Mouse (Mus musculus) liver, embryonic 14.5 days (tissue): ENCODE data around the gene Cdc42ep2.

Experiments
- CTCF ChIP-seq: IDR thresholded peaks from 2 replicates; pipeline ENCODE4 v1.5.1; 2016; ENCODE audit warnings: antibody characterized with exemption, low read depth, control low read depth
- EP300 ChIP-seq: IDR thresholded peaks from 2 replicates; pipeline ENCODE4 v1.6.1; 2016; ENCODE audit warnings: antibody characterized with exemption, low read depth

DNA sequence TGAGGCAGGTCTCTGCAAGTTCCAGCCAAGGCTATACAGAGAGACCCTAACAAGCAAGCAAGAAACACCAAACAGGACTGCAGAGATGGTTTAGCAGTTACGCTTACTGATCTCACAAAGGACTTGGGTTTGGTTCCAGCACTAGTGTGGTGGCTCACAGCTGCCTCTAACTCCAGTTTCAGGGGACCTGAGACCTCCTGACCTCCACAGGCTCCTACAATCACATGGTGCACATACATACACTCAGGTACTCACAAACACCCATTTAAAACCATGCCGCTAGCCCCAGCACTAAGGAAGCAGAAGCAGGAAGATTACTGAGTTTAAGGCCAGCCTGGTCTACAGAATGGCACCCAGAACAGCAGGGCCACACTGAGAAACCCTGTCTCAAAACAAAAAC, 40.2 kb upstream of the Cdc42ep2 start:
- TF ChIP-seq CTCF (no peak), EP300 (no peak)
